Mouse (Mus musculus): ENCODE results near the gene Prss22. TPM values are rescaled to one million over a fixed set of nuclear protein-coding genes. Genes with fewer than 3 reads are reported as not detected.

Gene Prss22
- not detected for total RNA-seq (2021)

DNA sequence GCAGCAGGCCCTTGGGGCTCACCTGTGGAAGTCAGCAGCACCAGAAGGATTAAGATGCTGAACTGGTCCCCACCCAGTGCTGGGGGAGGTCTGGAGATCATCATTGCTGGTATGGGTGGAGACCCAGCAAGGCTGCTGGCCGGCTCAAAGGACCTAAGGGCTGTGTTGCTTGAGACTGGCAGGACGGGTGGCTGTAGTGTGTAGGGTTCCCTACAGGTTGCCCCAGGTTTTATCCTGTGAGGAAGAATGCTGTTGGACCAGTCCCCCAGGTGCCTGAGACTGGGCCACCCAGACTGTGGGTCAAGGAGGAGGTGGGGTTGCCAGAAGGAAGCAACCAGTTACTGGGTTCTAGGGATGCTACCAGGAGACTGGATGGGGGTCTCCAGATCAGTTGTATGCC is at the start of gene Prss22:
Prss22 (minus strand) TSS at position 200 of the 400 bp plus-strand sequence.
- intact Hi-C loops (cut with DNase I): no loop called here
- DNase-seq: no peak

DNA sequence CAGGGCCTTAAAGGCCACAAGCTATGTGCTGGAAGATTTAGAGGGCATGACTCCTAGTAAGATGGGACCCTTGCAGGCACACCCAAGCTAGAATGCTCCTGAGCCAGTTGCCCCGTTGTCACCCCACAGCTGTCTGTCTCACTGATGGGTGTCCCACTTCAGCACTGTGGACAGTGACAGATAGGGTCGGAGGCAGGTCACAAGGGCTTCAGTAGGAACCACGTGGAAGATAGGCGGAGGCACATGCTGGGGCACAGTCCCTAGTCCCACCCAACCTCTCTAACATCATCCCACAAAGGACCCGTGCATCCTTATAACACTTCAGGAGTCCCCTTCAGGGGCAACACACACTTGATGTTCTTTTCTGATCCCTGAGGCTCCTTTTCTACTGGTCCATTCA is 48.1 kb upstream of the Prss22 start:
- intact Hi-C loops (cut with DNase I): no loop called here
- DNase-seq: no peak

DNA sequence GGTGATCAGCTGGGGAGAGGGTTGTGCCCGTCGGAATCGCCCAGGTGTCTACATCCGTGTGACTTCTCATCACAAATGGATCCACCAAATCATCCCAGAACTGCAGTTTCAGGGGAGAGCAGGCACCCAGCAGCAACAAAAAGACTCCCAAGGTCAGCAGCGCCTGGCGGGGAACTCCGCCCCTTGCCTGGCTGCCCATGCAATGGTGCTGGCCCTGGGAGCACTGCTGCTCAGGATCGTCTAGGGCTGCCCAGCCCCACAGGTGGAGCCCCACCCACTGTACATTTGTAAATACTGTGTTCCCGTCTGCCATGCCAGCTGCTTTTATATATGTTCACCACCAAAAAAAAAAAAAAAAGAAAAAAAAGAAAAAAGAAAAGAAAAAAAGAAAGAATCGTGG is 47.7 kb upstream of the Prss22 start:
- DNase-seq: no peak
- intact Hi-C loops (cut with DNase I): no loop called here

DNA sequence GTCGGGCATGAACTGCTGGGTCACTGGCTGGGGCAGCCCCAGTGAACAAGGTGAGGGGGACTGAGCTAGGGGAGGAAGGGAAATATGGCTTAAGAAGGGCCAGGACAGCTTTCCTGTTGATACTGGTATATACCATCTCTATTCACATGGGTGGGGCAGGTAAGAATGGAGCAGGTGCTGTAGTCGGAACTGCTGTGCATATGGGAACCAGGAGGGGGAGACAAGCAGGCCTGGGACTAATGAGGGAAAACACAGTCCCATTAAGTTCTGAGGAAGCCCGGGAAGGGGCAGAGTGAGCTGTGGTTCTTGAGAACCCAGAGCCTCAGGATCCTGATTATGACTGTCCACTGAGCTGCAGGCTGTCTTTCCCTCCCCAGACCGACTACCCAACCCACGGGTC is 46.6 kb upstream of the Prss22 start:
- DNase-seq: no peak
- intact Hi-C loops (cut with DNase I): no loop called here

DNA sequence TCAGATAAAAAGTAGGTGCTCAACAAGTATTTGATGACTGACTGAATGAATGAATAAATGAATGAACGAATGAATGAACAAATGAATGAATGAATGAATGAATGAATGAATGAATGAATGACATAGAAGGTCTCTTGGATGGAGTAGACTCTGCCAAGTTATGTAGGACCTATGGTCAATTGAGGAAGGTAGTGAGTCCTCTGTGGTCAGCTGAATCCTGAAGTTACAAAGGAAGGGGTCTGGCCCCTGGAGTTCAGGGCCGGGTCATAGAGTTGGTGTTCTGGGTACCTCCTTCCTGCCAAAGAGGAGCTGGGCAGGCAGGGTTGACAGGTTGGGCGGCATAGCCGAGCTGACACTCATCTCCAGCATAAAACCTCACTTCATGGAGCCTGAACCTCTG is 39.9 kb upstream of the Prss22 start, which contains the start of gene Prss27:
Prss27 (plus strand) TSS at position 301 of the 400 bp plus-strand sequence.
- intact Hi-C loops (cut with DNase I): no loop called here
- DNase-seq: no peak

DNA sequence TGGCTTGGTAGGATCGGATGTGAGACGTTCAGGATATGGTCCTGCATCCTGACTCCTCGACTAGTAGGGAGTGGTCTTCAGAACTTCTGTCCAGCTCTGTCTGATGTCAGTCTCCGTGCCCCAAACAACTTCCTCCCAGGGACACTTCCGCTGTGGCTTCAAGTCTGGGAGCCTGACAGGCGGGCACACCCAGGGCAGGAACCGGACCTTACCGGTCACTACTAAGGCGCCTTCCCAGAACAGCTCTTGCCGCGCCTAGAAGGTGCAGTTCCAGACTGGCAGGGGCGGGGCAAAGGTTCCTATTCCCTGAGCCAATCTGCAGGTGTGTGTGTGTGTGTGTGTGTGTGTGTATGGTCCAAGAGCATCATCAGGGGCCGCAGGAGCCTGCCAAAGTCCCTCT is 39.5 kb upstream of the Prss22 start:
- intact Hi-C loops (cut with DNase I): no loop called here
- no peak for DNase-seq

GRCm38 (mm10) chr17:24036954-24037353 is 39.1 kb upstream of the Prss22 start:
- intact Hi-C loops (cut with DNase I): no loop called here
- DNase-seq: no peak

GRCm38 (mm10) chr17:24035087-24035486 is 37.2 kb upstream of the Prss22 start:
- intact Hi-C loops (cut with DNase I): no loop called here
- DNase-seq: no peak

- intact Hi-C loops (cut with DNase I): no loop called here
- no peak for DNase-seq
Measured at GRCm38 (mm10) chr17:24030551-24030950, 32.7 kb upstream of the Prss22 start.

DNA sequence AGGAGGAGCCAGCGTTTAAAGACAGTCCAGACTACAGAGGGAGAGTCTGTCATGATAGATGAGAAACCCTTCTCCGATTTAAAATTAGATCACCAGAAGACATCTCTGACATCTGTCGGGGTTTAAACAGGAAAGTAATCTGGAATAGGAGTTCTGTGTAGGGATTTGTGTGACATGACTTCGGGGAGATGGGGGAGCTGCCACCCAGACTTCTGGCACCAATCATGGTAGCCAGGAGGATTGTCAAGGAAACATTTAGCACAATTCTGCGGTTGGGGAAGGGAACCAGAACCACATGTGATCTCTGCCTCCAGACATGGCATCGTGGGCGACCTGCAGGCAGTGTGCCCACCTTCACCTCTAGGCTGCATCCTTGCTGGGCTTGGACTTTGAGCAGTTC is 31.6 kb upstream of the Prss22 start:
- intact Hi-C loops (cut with DNase I): no loop called here
- DNase-seq: no peak

DNA sequence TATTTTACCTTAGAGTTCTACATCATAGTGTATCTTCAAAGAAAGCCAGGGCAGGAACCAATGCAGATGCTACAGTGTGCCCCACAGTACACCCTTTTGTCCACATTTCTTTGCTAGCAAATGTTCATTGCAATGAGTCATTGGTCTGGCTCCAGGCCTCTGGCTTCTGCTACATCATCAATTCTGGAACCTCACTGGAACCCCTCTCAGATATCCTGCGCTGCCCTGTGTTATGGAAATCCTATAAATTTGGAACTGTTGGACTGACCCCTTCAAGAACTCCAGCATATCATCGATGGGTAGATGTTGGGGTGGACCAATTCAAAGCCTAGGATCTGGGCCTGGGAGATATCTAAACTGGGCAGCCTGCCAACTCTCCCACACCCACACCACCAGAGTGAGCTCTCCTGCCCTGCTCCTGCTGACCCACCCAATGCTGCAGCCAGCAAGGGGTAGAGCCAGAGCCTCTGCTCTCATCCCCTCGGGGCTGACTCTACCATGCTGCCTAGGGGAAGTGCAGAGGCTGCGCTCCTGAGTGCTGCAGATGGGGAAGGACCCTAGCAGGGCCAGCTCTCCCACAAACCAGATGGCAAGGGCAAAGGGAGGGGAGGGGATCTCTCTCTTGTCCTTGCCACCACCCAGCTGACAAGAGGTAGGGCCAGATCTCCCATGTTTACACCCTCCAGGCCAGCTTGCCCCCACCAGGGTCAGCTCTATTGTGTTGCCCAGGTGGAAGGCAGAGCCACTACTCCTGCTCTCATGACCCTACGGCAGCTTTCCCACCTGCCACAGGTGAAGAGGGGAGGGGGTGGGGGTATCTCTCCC is 23.7 kb upstream of the Prss22 start:
- intact Hi-C loops (cut with DNase I): no loop called here
- DNase-seq: no peak

DNA sequence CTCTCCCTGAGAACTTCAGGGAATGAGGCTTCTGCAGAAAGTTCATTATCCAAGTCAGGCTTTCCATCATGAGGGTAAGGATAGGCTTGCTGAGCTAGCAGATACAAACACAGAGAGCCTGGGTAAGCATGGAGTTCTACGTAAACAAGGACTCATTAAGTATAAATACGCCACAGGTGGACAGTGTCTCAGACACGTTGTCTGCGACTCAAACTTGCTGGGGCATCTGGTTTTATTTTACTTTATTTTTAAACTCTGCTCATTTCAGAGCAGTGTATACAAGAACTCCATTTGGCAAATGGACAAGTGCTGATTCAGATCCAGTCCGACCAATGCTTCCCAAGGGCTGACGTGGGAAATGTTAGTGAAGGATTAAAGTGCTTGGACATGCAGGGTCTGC is 22.8 kb upstream of the Prss22 start:
- intact Hi-C loops (cut with DNase I): no loop called here
- no peak for DNase-seq

DNA sequence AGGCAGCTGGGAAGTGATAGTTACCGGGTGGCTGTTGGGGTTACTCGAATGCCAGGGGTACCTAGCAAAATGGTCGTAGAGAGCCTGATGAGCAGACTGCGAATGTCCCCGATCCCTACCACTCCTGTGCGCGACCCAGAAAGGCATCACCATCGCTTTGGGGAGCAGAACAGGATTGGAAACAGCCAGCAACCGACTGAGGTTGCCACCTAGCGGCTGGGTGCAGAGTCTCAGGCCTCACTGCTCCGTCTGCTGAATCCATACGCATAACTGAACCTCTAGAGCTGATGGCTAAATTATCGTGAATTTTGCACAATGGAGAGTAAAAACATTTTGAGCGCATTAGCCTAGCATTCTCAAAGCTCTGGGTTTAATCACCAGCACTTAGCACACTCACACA is 17.8 kb upstream of the Prss22 start:
- DNase-seq: no peak
- intact Hi-C loops (cut with DNase I): no loop called here

- DNase-seq: no peak
- intact Hi-C loops (cut with DNase I): no loop called here
Measured at GRCm38 (mm10) chr17:24014433-24014965, 16.6 kb upstream of the Prss22 start.

- DNase-seq: no peak
- intact Hi-C loops (cut with DNase I): no loop called here
Measured at GRCm38 (mm10) chr17:24012921-24013320, 15.0 kb upstream of the Prss22 start.

- intact Hi-C loops (cut with DNase I): no loop called here
- no peak for DNase-seq
Measured at GRCm38 (mm10) chr17:24009617-24010016, 11.7 kb upstream of the Prss22 start.

- intact Hi-C loops (cut with DNase I): no loop called here
- DNase-seq: no peak
Measured at GRCm38 (mm10) chr17:24008105-24008504, 10.2 kb upstream of the Prss22 start.

- DNase-seq: no peak
- intact Hi-C loops (cut with DNase I): no loop called here
Measured at GRCm38 (mm10) chr17:24007391-24007790, 9.5 kb upstream of the Prss22 start.

DNA sequence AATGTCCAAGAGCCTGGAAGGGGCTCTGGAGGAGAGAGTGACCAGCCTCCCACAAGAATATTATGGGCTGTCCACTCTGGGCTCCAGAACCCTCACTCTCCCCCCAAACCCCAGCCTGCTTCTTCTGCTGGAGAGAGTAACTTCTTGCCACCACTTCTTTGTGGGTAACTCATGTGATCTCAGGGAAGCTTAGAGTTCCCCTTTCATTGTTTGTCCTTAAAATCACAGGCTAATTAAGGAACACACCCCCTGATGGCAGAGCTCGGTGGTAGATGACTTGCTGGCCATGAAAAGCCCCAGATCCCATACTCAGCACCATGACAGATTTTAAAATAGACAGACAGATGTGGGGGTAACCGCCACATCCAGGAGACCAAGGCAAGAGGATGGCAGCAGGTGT is 9.0 kb upstream of the Prss22 start:
- DNase-seq: no peak
- intact Hi-C loops (cut with DNase I): no loop called here

- intact Hi-C loops (cut with DNase I): no loop called here
- DNase-seq: no peak
Measured at GRCm38 (mm10) chr17:24005049-24005448, 7.1 kb upstream of the Prss22 start.

DNA sequence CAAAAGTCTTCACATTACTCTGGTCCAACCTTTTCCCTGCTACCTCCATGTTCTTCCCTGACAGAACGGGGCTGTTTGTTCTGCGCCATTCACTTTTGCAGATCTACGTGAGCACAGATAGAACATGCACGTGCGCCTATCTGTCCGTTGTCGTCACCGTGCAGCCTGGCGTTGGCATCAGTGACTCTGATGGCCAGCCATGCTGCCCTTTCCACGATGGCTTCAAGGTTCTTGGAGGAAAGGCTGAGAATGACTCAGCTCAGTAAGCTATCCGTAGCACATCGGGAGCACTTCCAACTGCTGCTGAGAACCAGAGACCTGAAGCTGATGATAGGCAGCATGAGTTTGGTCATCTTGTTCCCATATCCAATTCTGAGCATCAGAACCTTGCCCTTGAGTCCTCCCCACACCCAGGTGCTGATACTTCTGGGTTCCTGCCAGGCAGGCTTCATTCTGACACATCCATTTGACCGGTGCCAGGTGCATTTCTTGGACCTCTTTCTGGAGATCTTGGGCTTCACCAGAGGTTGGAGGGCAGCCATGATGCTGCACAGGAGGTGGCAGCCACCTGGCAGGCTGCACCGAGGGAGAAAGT is 6.3 kb upstream of the Prss22 start:
- DNase-seq: no peak
- intact Hi-C loops (cut with DNase I): no loop called here

DNA sequence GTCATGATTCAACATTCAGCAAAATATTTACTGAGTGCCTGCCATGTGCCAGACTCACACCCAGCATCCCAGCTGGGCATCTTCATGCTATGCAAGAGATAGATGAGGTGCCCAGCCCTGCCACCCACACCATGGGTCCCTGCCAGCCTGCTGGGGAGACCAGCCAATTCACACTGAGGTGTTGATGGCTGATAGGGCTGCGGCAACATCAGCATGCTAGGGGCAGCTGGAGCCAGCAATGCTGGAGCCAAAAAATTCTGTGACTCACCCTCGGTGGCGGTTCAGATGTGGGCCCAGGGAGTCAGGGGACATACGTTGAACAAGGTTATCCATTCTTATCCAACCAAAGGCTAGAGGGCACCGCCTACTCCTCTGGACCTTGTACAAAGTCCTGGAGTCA is 2.5 kb upstream of the Prss22 start:
- peak; percentile 35 for DNase-seq
- intact Hi-C loops (cut with DNase I): no loop called here
